Comparison of ENCODE assay signal across 30 mouse cellular contexts in genomic region chr11:8759858-8760257, GRCm38 (mm10).
A peak's percentile ranks its signal among the peaks of the same experiment; 100 is the strongest.
DNase-seq lines count a peak whose midpoint lies in the region; ATAC-seq lines count a peak whose summit lies in the region.
"Had no signal": no experiment of that assay in that cellular context is flagged by ENCODE, and none has a peak within 500 bp of the region (broad histone marks: within the 10 kb centered on the region; RNA-seq: fewer than 3 reads in every experiment).

No protein-coding gene starts in this region.

- no peaks in the 10 kb centered on the region for H3K4me1 ChIP-seq in heart, embryonic 12.5 days (replicated peaks)
- H3K4me1 ChIP-seq: forebrain, embryonic 12.5 days; heart, embryonic 10.5 days; hindbrain, embryonic 13.5 days; liver, embryonic 13.5 days; midbrain, embryonic 12.5 days had no signal

- no peak overlapping the region for H3K4me3 ChIP-seq in heart, embryonic 12.5 days
- H3K4me3 ChIP-seq: embryonic facial prominence, embryonic 10.5 days; embryonic facial prominence, embryonic 15.5 days; forebrain, embryonic 12.5 days; heart, embryonic 10.5 days; hindbrain, embryonic 13.5 days; limb, embryonic 12.5 days; liver, embryonic 13.5 days; megakaryocyte, embryonic 14.5 days; midbrain, embryonic 12.5 days; neural tube, embryonic 15.5 days had no signal

- DNase-seq in heart, adult 11 months = peak; percentile 76
- peak; percentile 30 for DNase-seq in c-Kit-positive CD71-negative TER-119-negative erythroid progenitor cells, embryonic 14.5 days (ENCODE audit: low read depth)
- DNase-seq in right cerebral cortex, adult 2 months (ENCODE audit: low spot score in 2 of 2) = no peak
- DNase-seq in lung, postnatal 36 days = no peak
- DNase-seq: adrenal gland, postnatal 25 days; cerebellum, adult 2 months; cerebellum, postnatal 14 days; gastrocnemius, postnatal 10 days; heart, postnatal 4 days; kidney, adult 9 months; kidney, postnatal 10 days; layer of hippocampus, adult 9-11 months; liver, embryonic 13.5 days; lung, adult 18-20 months; right cerebral cortex, postnatal 4 days had no signal

- no peaks in the 10 kb centered on the region for H3K9me3 ChIP-seq in heart, embryonic 12.5 days (replicated peaks)
- H3K9me3 ChIP-seq: embryonic facial prominence, embryonic 10.5 days; embryonic facial prominence, embryonic 15.5 days; forebrain, embryonic 12.5 days; heart, embryonic 10.5 days; liver, embryonic 13.5 days; midbrain, embryonic 12.5 days; neural tube, embryonic 15.5 days had no signal

- H3K27me3 ChIP-seq in heart, embryonic 12.5 days (replicated peaks) = no peaks in the 10 kb centered on the region
- H3K27me3 ChIP-seq: embryonic facial prominence, embryonic 15.5 days; forebrain, embryonic 12.5 days; hindbrain, embryonic 13.5 days; limb, embryonic 12.5 days; liver, embryonic 13.5 days; megakaryocyte, embryonic 14.5 days; midbrain, embryonic 12.5 days; neural tube, embryonic 15.5 days had no signal

- H3K36me3 ChIP-seq in heart, embryonic 12.5 days = no peaks in the 10 kb centered on the region
- H3K36me3 ChIP-seq: embryonic facial prominence, embryonic 10.5 days; embryonic facial prominence, embryonic 15.5 days; forebrain, embryonic 12.5 days; heart, embryonic 10.5 days; hindbrain, embryonic 13.5 days; limb, embryonic 12.5 days; liver, embryonic 13.5 days; midbrain, embryonic 12.5 days; neural tube, embryonic 15.5 days had no signal

- no peak overlapping the region for H3K4me2 ChIP-seq in heart, embryonic 12.5 days
- H3K4me2 ChIP-seq: embryonic facial prominence, embryonic 15.5 days; forebrain, embryonic 12.5 days; hindbrain, embryonic 13.5 days; limb, embryonic 12.5 days; liver, embryonic 13.5 days; midbrain, embryonic 12.5 days; neural tube, embryonic 15.5 days had no signal

- 75% methylated on average over 1 of the region's 1 CpGs for WGBS in heart, embryonic 12.5 days

- no peak overlapping the region for H3K9ac ChIP-seq in heart, embryonic 12.5 days
- H3K9ac ChIP-seq: embryonic facial prominence, embryonic 15.5 days; forebrain, embryonic 12.5 days; hindbrain, embryonic 13.5 days; limb, embryonic 12.5 days; liver, embryonic 13.5 days; midbrain, embryonic 12.5 days; neural tube, embryonic 15.5 days had no signal

- H3K27ac ChIP-seq in heart, embryonic 12.5 days (ENCODE audit: poor library complexity, severe bottlenecking) = no peak overlapping the region
- H3K27ac ChIP-seq: embryonic facial prominence, embryonic 10.5 days; embryonic facial prominence, embryonic 15.5 days; forebrain, embryonic 12.5 days; heart, embryonic 10.5 days; hindbrain, embryonic 13.5 days; liver, embryonic 13.5 days; midbrain, embryonic 12.5 days; neural tube, embryonic 15.5 days had no signal

- ATAC-seq in heart, embryonic 12.5 days (ENCODE audit: insufficient number of reproducible peaks, low FRiP score) = no peak
- ATAC-seq in megakaryocyte progenitor cell, adult 5-6 weeks (replicated peaks; ENCODE audit: poor library complexity) = peak; percentile 67
- ATAC-seq in inflammation-experienced regulatory T-cells, adult 6 months = no peak
- ATAC-seq: CD4-positive, CD25-positive, alpha-beta regulatory T cell, adult 4 months; intestine, postnatal 0 days; lung, postnatal 0 days had no signal

Comparison
In these comparisons a context has a peak if more than half of its experiments do, and no peak if none do; other contexts are left out.
1. DNase-seq: peak in heart, adult 11 months (single experiment) and c-Kit-positive CD71-negative TER-119-negative erythroid progenitor cells, embryonic 14.5 days (single experiment); none in right cerebral cortex, adult 2 months (0 of 2) and lung, postnatal 36 days (single experiment).